Mouse (Mus musculus): ENCODE data around the gene Ypel5. TPM values are rescaled to one million over a fixed set of nuclear protein-coding genes. Genes with fewer than 3 reads are reported as not detected.

Gene Ypel5
- polyA plus RNA-seq, 1 experiment from 2014 or later, result 45.3 TPM

DNA sequence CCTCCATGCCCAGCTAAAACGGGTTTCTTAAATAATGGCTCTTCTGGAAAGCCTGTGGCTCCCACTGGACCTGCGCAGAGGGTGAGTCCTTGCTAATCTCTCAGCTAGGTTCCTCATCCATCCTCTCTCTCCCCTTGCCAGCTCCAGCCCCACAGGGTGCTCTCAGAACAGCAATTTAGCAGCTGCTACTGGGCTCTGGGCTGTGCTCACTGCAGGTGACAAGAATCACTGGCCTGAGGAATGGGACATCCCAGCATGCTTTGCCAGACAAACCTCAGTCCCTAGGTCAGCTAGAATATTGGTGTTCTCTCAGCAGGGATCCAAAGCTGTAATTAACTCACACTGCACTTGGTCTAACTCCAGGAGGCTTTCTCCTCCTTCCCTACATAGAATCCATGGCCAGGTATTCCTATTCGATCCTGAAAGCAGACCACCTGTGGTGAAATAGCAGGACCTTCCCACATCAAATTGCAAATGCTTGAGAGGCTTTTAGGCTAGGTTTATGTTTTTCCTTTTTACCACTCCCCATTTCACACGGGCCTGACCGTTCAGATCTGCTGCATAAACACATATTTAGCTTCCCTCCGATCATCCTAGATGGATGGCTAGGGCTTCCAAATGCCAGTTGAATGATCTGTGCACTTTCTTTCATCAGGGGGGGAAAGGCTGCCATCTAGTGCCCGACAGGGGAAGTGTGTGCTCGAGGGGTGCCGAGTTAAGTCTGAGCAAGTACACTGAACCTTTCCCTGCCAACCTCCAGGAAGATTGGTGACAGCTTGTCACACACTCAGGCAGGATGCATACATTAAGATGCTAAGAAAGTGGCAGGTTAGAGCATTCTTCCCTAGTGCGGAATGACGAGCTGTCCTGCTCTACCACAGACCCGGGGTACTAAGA, 22.6 kb upstream of the Ypel5 start:
- 16% methylated on average over 12 of the region's 12 CpGs for WGBS
- peak; percentile 27; the same call in 1 of the 2 replicates for ATAC-seq (replicated peaks; ENCODE audit: low FRiP score)
- Histone ChIP-seq H3K27ac (ENCODE audit: low read depth, low read length) (no peak overlapping the region), H3K27me3 (ENCODE audit: control insufficient read depth, insufficient read depth, low read length) (no peaks in the 10 kb centered on the region), H3K4me2 (ENCODE audit: low read depth, low read length, severe bottlenecking) (no peak overlapping the region), H3K4me1 (replicated peaks; ENCODE audit: control insufficient read depth, insufficient read depth, low read length) (no peaks in the 10 kb centered on the region), H3K36me3 (ENCODE audit: control insufficient read depth, insufficient read depth, low read length) (no peaks in the 10 kb centered on the region), H3K4me3 (ENCODE audit: low read depth, low read length) (no peak overlapping the region), H3K9ac (ENCODE audit: low read length) (no peak overlapping the region), H3K9me3 (ENCODE audit: control insufficient read depth, low read length) (no peaks in the 10 kb centered on the region)
- peak; percentile 79 for DNase-seq (ENCODE audit: low spot score)

- Histone ChIP-seq H3K9ac (ENCODE audit: low read length) (no peak overlapping the region), H3K4me3 (ENCODE audit: low read depth, low read length) (no peak overlapping the region), H3K9me3 (ENCODE audit: control insufficient read depth, low read length) (no peaks in the 10 kb centered on the region), H3K27me3 (ENCODE audit: control insufficient read depth, insufficient read depth, low read length) (no peaks in the 10 kb centered on the region), H3K36me3 (ENCODE audit: control insufficient read depth, insufficient read depth, low read length) (no peaks in the 10 kb centered on the region), H3K4me2 (ENCODE audit: low read depth, low read length, severe bottlenecking) (no peak overlapping the region), H3K27ac (ENCODE audit: low read depth, low read length) (no peak overlapping the region), H3K4me1 (replicated peaks; ENCODE audit: control insufficient read depth, insufficient read depth, low read length) (no peaks in the 10 kb centered on the region)
- DNase-seq (ENCODE audit: low spot score) (no peak), ATAC-seq (replicated peaks; ENCODE audit: low FRiP score) (no peak)
- WGBS, result 88% methylated on average over 5 of the region's 5 CpGs
These were observed 18.7 kb upstream of the Ypel5 start for GRCm38 (mm10) chr17:72817574-72817973.

DNA sequence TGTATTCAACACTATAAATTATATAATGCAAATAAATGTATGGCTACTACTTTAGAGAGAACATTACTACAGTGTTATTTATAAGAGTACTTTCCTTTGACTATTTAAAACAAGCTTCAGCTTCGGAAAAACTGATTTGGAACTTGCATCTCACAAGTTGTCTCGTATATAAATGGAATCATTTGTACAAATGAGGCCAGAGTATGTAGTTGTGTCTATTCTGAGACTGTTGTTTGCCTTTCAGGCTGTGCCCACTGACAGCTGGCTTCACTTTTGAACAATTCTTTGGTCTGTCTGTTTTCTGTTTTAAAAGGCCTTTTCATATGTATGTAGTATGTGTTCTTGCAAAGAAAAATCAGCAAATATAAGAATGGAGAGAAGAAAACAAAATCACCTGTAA, 16.5 kb upstream of the Ypel5 start:
- Histone ChIP-seq H3K4me3 (ENCODE audit: low read depth, low read length) (no peak overlapping the region), H3K4me2 (ENCODE audit: low read depth, low read length, severe bottlenecking) (no peak overlapping the region), H3K9me3 (ENCODE audit: control insufficient read depth, low read length) (no peaks in the 10 kb centered on the region), H3K9ac (ENCODE audit: low read length) (no peak overlapping the region), H3K27ac (ENCODE audit: low read depth, low read length) (no peak overlapping the region), H3K27me3 (ENCODE audit: control insufficient read depth, insufficient read depth, low read length) (no peaks in the 10 kb centered on the region), H3K4me1 (replicated peaks; ENCODE audit: control insufficient read depth, insufficient read depth, low read length) (no peaks in the 10 kb centered on the region), H3K36me3 (ENCODE audit: control insufficient read depth, insufficient read depth, low read length) (no peaks in the 10 kb centered on the region)
- ATAC-seq (replicated peaks; ENCODE audit: low FRiP score) (no peak), DNase-seq (ENCODE audit: low spot score) (no peak)
- 84% methylated on average over 2 of the region's 2 CpGs for WGBS

DNA sequence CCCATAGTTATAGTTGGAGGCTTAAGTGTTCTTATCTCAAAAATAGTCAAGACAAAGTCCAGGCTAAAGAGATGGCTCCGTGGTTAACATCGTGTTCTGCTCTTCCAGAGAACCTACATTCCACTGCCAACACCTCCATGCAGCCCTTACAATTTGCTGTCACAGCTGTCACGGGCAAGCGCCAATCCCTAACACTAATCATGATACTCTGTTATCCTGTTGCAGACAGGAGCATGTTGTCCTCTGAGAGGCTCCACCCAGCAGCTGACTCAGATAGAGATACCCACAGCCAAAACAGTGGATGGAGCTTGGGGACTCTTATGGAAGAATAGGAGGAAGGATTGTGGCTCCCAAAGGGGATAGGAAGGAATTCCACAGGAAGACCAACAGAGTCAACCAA, 15.8 kb upstream of the Ypel5 start:
- Histone ChIP-seq H3K9ac (ENCODE audit: low read length) (no peak overlapping the region), H3K9me3 (ENCODE audit: control insufficient read depth, low read length) (no peaks in the 10 kb centered on the region), H3K4me2 (ENCODE audit: low read depth, low read length, severe bottlenecking) (no peak overlapping the region), H3K4me3 (ENCODE audit: low read depth, low read length) (no peak overlapping the region), H3K4me1 (replicated peaks; ENCODE audit: control insufficient read depth, insufficient read depth, low read length) (no peaks in the 10 kb centered on the region), H3K27ac (ENCODE audit: low read depth, low read length) (no peak overlapping the region), H3K27me3 (ENCODE audit: control insufficient read depth, insufficient read depth, low read length) (no peaks in the 10 kb centered on the region), H3K36me3 (ENCODE audit: control insufficient read depth, insufficient read depth, low read length) (no peaks in the 10 kb centered on the region)
- 74% methylated on average over 4 of the region's 4 CpGs for WGBS
- ATAC-seq (replicated peaks; ENCODE audit: low FRiP score) (no peak), DNase-seq (ENCODE audit: low spot score) (no peak)

- H3K27me3 ChIP-seq (ENCODE audit: control insufficient read depth, insufficient read depth, low read length), result no peaks in the 10 kb centered on the region
These were observed 14.3 kb upstream of the Ypel5 start for GRCm38 (mm10) chr17:72821923-72822322.

GRCm38 (mm10) chr17:72826916-72827534, 9.2 kb upstream of the Ypel5 start:
- Histone ChIP-seq H3K27me3 (ENCODE audit: control insufficient read depth, insufficient read depth, low read length) (no peaks in the 10 kb centered on the region), H3K4me3 (ENCODE audit: low read depth, low read length) (no peak overlapping the region), H3K4me1 (replicated peaks; ENCODE audit: control insufficient read depth, insufficient read depth, low read length) (no peaks in the 10 kb centered on the region), H3K9ac (ENCODE audit: low read length) (no peak overlapping the region), H3K4me2 (ENCODE audit: low read depth, low read length, severe bottlenecking) (no peak overlapping the region), H3K27ac (ENCODE audit: low read depth, low read length) (no peak overlapping the region), H3K36me3 (ENCODE audit: control insufficient read depth, insufficient read depth, low read length) (no peaks in the 10 kb centered on the region), H3K9me3 (ENCODE audit: control insufficient read depth, low read length) (no peaks in the 10 kb centered on the region)
- 92% methylated on average over 3 of the region's 3 CpGs for WGBS
- ATAC-seq (replicated peaks; ENCODE audit: low FRiP score), result no peak
- no peak for DNase-seq (ENCODE audit: low spot score)

More at GRCm38 (mm10) chr17:72821923-72822322, 14.3 kb upstream of the Ypel5 start:
- Histone ChIP-seq H3K36me3 (ENCODE audit: control insufficient read depth, insufficient read depth, low read length) (no peaks in the 10 kb centered on the region), H3K4me3 (ENCODE audit: low read depth, low read length) (no peak overlapping the region), H3K27ac (ENCODE audit: low read depth, low read length) (no peak overlapping the region), H3K4me2 (ENCODE audit: low read depth, low read length, severe bottlenecking) (no peak overlapping the region), H3K4me1 (replicated peaks; ENCODE audit: control insufficient read depth, insufficient read depth, low read length) (no peaks in the 10 kb centered on the region), H3K9ac (ENCODE audit: low read length) (no peak overlapping the region), H3K9me3 (ENCODE audit: control insufficient read depth, low read length) (no peaks in the 10 kb centered on the region)
- ATAC-seq (replicated peaks; ENCODE audit: low FRiP score) (no peak), DNase-seq (ENCODE audit: low spot score) (no peak)
- WGBS, result 65% methylated on average over 1 of the region's 1 CpGs

DNA sequence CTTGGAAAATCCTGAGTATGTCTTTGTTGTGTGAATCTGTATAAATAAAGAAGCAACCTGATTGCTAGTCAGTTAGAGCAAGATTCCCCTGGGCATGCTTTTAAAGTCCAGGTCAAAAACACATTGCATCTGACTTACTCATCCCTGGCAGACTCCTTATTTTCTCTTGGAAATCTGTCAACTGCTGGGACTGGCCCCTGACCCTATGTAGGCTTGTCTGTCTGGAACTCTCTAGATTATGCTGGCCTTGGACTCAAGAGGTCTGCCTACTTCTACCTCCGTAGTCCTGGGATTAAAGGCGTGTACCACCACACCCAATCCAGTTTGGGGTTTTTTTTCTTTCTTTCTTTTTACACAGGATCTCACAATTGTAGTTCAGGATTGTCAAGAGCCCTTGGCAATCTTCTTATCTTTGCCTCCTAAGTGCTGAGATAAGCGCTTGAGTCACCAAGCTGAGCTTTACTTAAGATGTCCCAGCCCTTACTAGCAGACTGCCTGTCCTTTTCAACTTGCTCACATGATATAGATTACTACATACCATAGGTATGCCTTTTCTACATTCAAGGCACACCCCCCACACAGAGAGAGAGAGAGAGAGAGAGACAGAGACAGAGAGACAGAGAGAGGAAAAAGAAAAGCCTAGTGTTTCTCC, 8.1 kb upstream of the Ypel5 start:
- no peak for ATAC-seq (replicated peaks; ENCODE audit: low FRiP score)
- 85% methylated on average over 3 of the region's 3 CpGs for WGBS
- Histone ChIP-seq H3K4me1 (replicated peaks; ENCODE audit: control insufficient read depth, insufficient read depth, low read length) (no peaks in the 10 kb centered on the region), H3K27me3 (ENCODE audit: control insufficient read depth, insufficient read depth, low read length) (no peaks in the 10 kb centered on the region), H3K9ac (ENCODE audit: low read length) (no peak overlapping the region), H3K27ac (ENCODE audit: low read depth, low read length) (no peak overlapping the region), H3K9me3 (ENCODE audit: control insufficient read depth, low read length) (no peaks in the 10 kb centered on the region), H3K36me3 (ENCODE audit: control insufficient read depth, insufficient read depth, low read length) (no peaks in the 10 kb centered on the region), H3K4me2 (ENCODE audit: low read depth, low read length, severe bottlenecking) (no peak overlapping the region), H3K4me3 (ENCODE audit: low read depth, low read length) (no peak overlapping the region)
- no peak for DNase-seq (ENCODE audit: low spot score)

- H3K27ac ChIP-seq (ENCODE audit: low read depth, low read length), result no peak overlapping the region
- H3K4me1 ChIP-seq (replicated peaks; ENCODE audit: control insufficient read depth, insufficient read depth, low read length), result no peaks in the 10 kb centered on the region
- H3K4me3 ChIP-seq (ENCODE audit: low read depth, low read length), result no peak overlapping the region
- H3K9ac ChIP-seq (ENCODE audit: low read length), result no peak overlapping the region
- no peaks in the 10 kb centered on the region for H3K27me3 ChIP-seq (ENCODE audit: control insufficient read depth, insufficient read depth, low read length)
- DNase-seq (ENCODE audit: low spot score) (no peak), ATAC-seq (replicated peaks; ENCODE audit: low FRiP score) (no peak)
- H3K9me3 ChIP-seq (ENCODE audit: control insufficient read depth, low read length), result no peaks in the 10 kb centered on the region
- H3K36me3 ChIP-seq (ENCODE audit: control insufficient read depth, insufficient read depth, low read length), result no peaks in the 10 kb centered on the region
- no peak overlapping the region for H3K4me2 ChIP-seq (ENCODE audit: low read depth, low read length, severe bottlenecking)
- 88% methylated on average over 8 of the region's 8 CpGs for WGBS
These were observed 7.6 kb upstream of the Ypel5 start for GRCm38 (mm10) chr17:72828687-72829086.
